Mouse (Mus musculus) heart, embryonic 10.5 days (tissue): Measurements from ENCODE around the gene Mettl26. TPM values are rescaled to one million over a fixed set of nuclear protein-coding genes. Genes with fewer than 3 reads are reported as not detected.
A peak's percentile ranks its signal among the peaks of the same experiment; 100 is the strongest.

Experiments used
- DNase-seq: peaks from one replicate; pipeline ENCODE4 v3.0.0-alpha.2; 2017; ENCODE audit warnings: low spot score
- H3K27ac ChIP-seq: fragments of 300-500 bp; sonication (generic); 2 replicates; pipeline ENCODE4 v1.5.1; 2016; ENCODE audit warnings: mild to moderate bottlenecking
- H3K27me3 ChIP-seq: fragments of 300-500 bp; sonication (generic); 2 replicates; pipeline ENCODE4 v1.6.1; 2016; ENCODE audit warnings: mild to moderate bottlenecking; ENCODE audit not compliant: poor library complexity, insufficient read depth, severe bottlenecking
- H3K36me3 ChIP-seq: fragments of 300-500 bp; sonication (generic); 2 replicates; pipeline ENCODE4 v1.6.1; 2016; ENCODE audit warnings: mild to moderate bottlenecking, moderate library complexity
- H3K4me1 ChIP-seq: fragments of 300-500 bp; sonication (generic); 2 replicates; pipeline ENCODE4 v1.6.1; 2016; ENCODE audit warnings: mild to moderate bottlenecking
- H3K4me3 ChIP-seq: fragments of 300-500 bp; sonication (generic); 2 replicates; pipeline ENCODE4 v1.5.1; 2016; ENCODE audit warnings: mild to moderate bottlenecking, moderate library complexity
- H3K9me3 ChIP-seq: fragments of 300-500 bp; sonication (generic); 2 replicates; pipeline ENCODE4 v1.6.1; 2016; ENCODE audit warnings: mild to moderate bottlenecking, moderate library complexity
- WGBS: fragments of 180-500 bp; shearing (Covaris S2); methylation state at CpG from one replicate; pipeline ENCODE4 v1.1.7; 2016; 5-methylcytosine and 5-hydroxymethylcytosine counted together
- polyA plus RNA-seq: library from polyadenylated mRNA; unstranded; fragments of >200 nt; fragmentation: Nextera tagmentation; extraction: Ambion mirVana; gene quantifications from 2 replicates; pipeline ENCODE4 v1.2.1, GENCODE M21; 2016

Mettl26 gene
- polyA plus RNA-seq, 1 experiment from 2014 or later: 55.4 TPM

DNA sequence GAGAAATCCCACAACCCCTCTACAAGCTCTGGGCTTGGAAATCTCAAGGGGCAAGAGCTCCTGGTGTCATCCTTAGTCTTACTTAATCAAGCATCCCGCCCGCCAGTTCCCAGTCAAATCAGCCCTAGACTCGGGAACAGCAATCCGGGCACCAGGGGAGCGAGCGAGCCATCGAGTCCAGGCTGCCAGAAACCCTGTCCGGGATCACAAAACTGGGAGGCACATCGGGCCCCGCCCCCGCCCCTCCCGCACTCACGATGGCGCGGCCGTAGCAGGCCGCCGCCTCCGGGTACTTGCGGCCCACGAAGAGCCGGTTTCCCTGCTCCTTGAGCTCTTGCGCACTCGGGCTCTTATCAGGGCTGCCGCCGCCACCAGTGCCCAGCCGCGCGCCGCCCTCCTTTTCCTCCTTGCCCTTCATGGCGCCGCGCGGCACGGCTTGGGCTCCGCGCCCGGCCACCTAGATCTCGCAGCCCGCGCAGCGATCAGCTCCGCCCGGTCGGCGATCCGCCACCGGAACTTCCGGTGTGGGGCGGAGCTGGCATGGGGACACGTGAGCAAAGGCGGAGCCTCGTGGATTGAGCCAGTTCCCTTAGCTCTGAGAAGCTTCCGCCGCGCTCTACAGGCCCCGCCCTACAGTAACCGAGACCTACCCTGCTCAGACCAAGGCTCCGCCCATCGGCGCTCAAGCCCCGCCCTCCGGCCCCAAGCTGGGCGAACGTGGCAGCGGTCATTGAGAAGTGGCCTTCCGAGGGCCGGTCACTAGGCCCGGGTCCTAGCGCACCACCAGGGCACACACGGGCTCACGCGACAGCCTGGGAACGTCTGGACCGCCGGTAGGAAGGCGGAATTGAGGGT, 42.2 kb upstream of the Mettl26 start:
- under 1% methylated on average over 77 of the region's 77 CpGs for WGBS
- Histone ChIP-seq H3K27ac (peak overlapping the region; percentile 98), H3K9me3 (no peaks in the 10 kb centered on the region), H3K36me3 (peaks cover 48% of the 10 kb centered on the region), H3K4me1 (peaks cover 84% of the 10 kb centered on the region), H3K4me3 (peak overlapping the region; percentile 86), H3K27me3 (no peaks in the 10 kb centered on the region)
- peak; percentile 100 for DNase-seq

DNA sequence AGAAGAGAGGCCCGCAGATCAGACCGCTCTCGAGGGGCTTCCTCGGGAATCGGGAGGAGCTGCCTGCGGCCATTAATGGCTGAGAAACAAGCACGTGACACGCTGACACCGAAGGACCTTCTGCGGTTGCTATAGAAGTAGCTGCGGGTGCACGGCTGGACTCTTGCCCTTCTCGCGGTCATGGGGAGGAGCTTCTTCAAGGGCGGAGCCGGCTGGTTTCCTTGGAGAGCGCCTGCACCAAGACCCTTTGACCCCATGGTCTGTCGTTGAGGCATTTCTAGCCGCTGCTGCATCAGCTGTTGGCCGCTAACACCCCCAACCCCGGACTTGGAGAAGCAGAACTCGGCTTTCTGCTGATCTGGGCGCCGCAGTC, 41.6 kb upstream of the Mettl26 start, which contains the start of gene Stub1:
TSS of gene Stub1 (minus strand) at position 114 of the 373 bp plus-strand sequence.
- H3K9me3 ChIP-seq: no peaks in the 10 kb centered on the region
- peaks cover 84% of the 10 kb centered on the region for H3K4me1 ChIP-seq
- peak within 1 kb of the TSS; percentile 86 for H3K4me3 ChIP-seq
- H3K27ac ChIP-seq: peak within 1 kb of the TSS; percentile 98
- DNase-seq: peak; percentile 98
- H3K27me3 ChIP-seq: no peaks in the 10 kb centered on the region
- WGBS: under 1% methylated on average over 24 of the region's 24 CpGs
- peaks cover 48% of the 10 kb centered on the region for H3K36me3 ChIP-seq

DNA sequence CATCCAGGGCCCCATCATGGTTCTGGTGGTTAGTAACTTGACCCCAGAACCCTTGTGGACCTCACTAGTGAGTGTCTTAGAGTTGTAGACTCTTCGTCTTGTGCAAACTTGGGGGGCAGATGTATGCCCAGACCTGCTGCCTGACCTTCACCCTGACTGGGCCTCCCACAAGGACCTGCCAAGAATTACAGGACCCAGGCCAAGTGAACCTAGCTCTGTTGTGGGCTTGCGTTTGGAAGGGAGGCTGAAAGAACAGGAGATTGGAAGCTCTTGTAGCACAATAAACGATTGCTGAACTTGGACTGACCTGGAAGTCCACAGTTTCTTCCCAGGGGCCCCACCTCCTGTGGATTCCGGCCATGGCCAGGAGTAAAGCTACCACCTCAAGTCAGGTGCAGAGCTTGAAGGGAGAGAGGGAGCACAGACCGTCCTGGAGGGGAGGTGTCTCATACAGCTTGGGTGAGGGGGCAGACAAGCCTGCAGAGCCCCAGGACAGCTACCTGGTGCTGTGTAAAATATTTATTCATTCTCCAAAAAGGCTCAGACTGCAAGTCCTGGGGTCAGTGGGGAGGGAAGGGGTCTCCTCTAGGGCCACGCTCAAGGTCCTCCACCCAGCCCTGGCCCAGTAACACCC, 40.8 kb upstream of the Mettl26 start:
- 46% methylated on average over 6 of the region's 6 CpGs for WGBS
- H3K4me1 ChIP-seq: peaks cover 76% of the 10 kb centered on the region
- H3K36me3 ChIP-seq: peaks cover 54% of the 10 kb centered on the region

DNA sequence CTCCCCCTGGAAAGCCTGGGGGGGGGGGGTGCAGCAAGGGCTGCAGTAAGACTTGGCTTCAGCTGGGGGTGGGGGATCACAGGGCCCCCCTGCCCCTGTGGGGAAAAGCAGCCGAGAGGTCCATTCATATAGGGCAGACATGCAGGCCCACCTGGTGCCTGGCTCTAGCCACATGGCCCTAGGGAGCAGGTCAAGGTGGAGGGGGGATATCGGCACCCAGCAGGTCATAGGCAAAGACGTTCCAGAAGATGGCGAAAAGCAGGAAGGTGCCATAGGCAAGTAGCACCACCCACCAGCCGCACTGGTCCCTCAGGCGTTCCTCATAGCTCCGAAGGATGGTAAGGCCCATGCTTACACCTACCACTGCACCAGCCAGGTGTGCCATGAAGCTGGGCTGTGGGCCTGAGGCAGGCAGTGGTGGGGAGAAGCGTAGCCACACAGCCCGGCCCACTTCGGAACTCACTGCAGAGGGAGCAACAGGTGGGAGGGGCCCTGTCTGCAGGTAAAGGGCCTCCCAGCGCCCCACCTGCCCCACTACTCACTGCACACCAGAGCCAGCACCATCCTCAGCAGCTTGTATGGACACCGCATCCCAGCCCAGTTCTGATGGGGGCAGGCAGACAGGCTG, 40.2 kb upstream of the Mettl26 start:
- 89% methylated on average over 12 of the region's 12 CpGs for WGBS
- Histone ChIP-seq H3K9me3 (no peaks in the 10 kb centered on the region), H3K27me3 (no peaks in the 10 kb centered on the region), H3K4me1 (peaks cover 78% of the 10 kb centered on the region), H3K27ac (peak overlapping the region; percentile 98), H3K36me3 (peaks cover 59% of the 10 kb centered on the region), H3K4me3 (peak overlapping the region; percentile 86)
- no peak for DNase-seq

More for the DNA sequence above, 40.8 kb upstream of the Mettl26 start:
- H3K9me3 ChIP-seq: no peaks in the 10 kb centered on the region
- no peak for DNase-seq
- H3K4me3 ChIP-seq: peak overlapping the region; percentile 86
- no peaks in the 10 kb centered on the region for H3K27me3 ChIP-seq
- H3K27ac ChIP-seq: peak overlapping the region; percentile 98

DNA sequence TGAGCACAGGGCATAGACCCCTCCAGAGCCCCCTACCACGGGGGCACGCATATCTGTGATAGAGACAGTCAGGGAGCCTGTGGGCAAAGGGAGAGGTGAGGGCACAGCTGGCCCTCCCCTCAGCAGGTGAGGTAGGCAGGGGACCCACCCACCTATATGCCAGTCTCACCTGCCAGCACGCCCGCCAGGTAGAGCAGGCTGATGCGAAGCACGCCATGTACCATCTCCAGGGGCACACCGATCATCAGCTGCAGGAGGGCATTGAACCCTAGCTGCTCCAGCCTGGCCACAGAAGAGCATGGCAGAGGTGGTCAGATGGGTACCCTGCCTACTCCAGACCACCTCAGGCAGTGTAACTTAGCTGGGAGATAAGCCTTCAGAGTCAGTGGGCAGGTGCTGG, 39.6 kb upstream of the Mettl26 start:
- H3K4me1 ChIP-seq: peaks cover 77% of the 10 kb centered on the region

DNA sequence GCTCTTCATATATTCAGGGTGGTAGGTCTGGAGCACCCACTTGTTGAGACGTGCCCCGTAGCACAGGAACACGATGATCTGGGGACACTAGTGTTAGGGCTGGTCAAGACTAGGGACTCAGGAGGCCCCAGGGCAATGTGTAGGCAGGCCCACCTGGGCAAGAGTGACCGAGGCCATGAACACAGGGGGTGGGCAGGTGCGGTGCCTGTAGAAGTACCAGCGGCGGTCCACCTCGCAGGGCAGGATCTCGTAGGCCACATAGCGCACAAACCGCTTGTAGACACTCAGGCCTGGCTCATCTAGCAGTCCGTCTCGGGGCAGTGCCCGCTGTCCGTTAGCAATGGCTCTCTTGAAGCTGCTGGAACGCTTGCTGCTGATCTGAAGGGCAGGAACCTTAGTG, 39.1 kb upstream of the Mettl26 start:
- Histone ChIP-seq H3K9me3 (no peaks in the 10 kb centered on the region), H3K27ac (peak overlapping the region; percentile 84), H3K4me3 (peak overlapping the region; percentile 57), H3K4me1 (peaks cover 77% of the 10 kb centered on the region), H3K36me3 (peaks cover 59% of the 10 kb centered on the region), H3K27me3 (no peaks in the 10 kb centered on the region)
- DNase-seq: no peak
- WGBS: 95% methylated on average over 16 of the region's 16 CpGs

More for the DNA sequence above, 39.6 kb upstream of the Mettl26 start:
- Histone ChIP-seq H3K27ac (no peak overlapping the region), H3K9me3 (no peaks in the 10 kb centered on the region), H3K36me3 (peaks cover 59% of the 10 kb centered on the region), H3K27me3 (no peaks in the 10 kb centered on the region), H3K4me3 (peak overlapping the region; percentile 86)
- 96% methylated on average over 7 of the region's 7 CpGs for WGBS
- DNase-seq: no peak

- H3K4me1 ChIP-seq: peaks cover 71% of the 10 kb centered on the region
- H3K27ac ChIP-seq: peak overlapping the region; percentile 84
- no peaks in the 10 kb centered on the region for H3K27me3 ChIP-seq
- 23% methylated on average over 23 of the region's 23 CpGs for WGBS
- H3K36me3 ChIP-seq: peaks cover 59% of the 10 kb centered on the region
- DNase-seq: no peak
- no peaks in the 10 kb centered on the region for H3K9me3 ChIP-seq
- H3K4me3 ChIP-seq: peak overlapping the region; percentile 57
Observed at GRCm38 (mm10) chr17:25836397-25837075, 38.3 kb upstream of the Mettl26 start.

DNA sequence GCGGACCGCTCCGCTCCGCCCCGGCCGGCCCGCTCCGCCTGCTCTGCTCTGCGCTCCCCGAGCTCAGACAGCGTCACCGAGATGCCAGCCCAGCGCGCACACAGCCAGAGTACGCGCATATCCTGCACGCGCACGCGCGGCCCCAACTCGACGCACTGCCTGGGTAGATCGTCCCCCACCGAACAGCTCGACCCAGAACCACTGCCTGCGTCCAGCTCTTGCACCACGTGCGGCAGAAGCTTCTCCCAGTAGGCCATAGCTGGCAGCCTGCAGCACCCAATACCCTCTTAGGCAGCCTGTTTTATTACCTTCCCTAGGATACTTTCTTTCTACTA, 37.8 kb upstream of the Mettl26 start, which contains the start of gene Rhbdl1:
TSS of gene Rhbdl1 (minus strand) at position 220 of the 335 bp plus-strand sequence.
- Histone ChIP-seq H3K4me3 (peak within 1 kb of the TSS; percentile 57), H3K9me3 (no peaks in the 10 kb centered on the region), H3K4me1 (peaks cover 69% of the 10 kb centered on the region), H3K36me3 (peaks cover 60% of the 10 kb centered on the region), H3K27me3 (no peaks in the 10 kb centered on the region), H3K27ac (peak within 1 kb of the TSS; percentile 84)
- DNase-seq: no peak
- 2% methylated on average over 29 of the region's 29 CpGs for WGBS

GRCm38 (mm10) chr17:25837533-25837932, 37.3 kb upstream of the Mettl26 start:
- DNase-seq: no peak
- no peaks in the 10 kb centered on the region for H3K27me3 ChIP-seq
- H3K9me3 ChIP-seq: no peaks in the 10 kb centered on the region
- H3K27ac ChIP-seq: peak overlapping the region; percentile 84
- H3K4me3 ChIP-seq: peak overlapping the region; percentile 57
- peaks cover 65% of the 10 kb centered on the region for H3K36me3 ChIP-seq
- peaks cover 68% of the 10 kb centered on the region for H3K4me1 ChIP-seq
- 44% methylated on average over 3 of the region's 3 CpGs for WGBS

GRCm38 (mm10) chr17:25838904-25839303, 36.0 kb upstream of the Mettl26 start:
- no peak for DNase-seq
- Histone ChIP-seq H3K27me3 (no peaks in the 10 kb centered on the region), H3K27ac (no peak overlapping the region), H3K36me3 (peaks cover 70% of the 10 kb centered on the region), H3K9me3 (no peaks in the 10 kb centered on the region), H3K4me3 (no peak overlapping the region), H3K4me1 (peaks cover 73% of the 10 kb centered on the region)
- WGBS: 84% methylated on average over 4 of the region's 4 CpGs

- Histone ChIP-seq H3K27me3 (no peaks in the 10 kb centered on the region), H3K9me3 (no peaks in the 10 kb centered on the region), H3K36me3 (peaks cover 70% of the 10 kb centered on the region), H3K27ac (no peak overlapping the region), H3K4me1 (peaks cover 66% of the 10 kb centered on the region), H3K4me3 (no peak overlapping the region)
- DNase-seq: no peak
- 88% methylated on average over 14 of the region's 14 CpGs for WGBS
Observed at GRCm38 (mm10) chr17:25839455-25840235, 35.2 kb upstream of the Mettl26 start.

- DNase-seq: no peak
- WGBS: 96% methylated on average over 6 of the region's 6 CpGs
- Histone ChIP-seq H3K4me1 (peaks cover 63% of the 10 kb centered on the region), H3K9me3 (no peaks in the 10 kb centered on the region), H3K36me3 (peaks cover 67% of the 10 kb centered on the region), H3K27me3 (no peaks in the 10 kb centered on the region), H3K4me3 (no peak overlapping the region), H3K27ac (no peak overlapping the region)
Observed at GRCm38 (mm10) chr17:25840519-25840918, 34.4 kb upstream of the Mettl26 start.
